Mouse (Mus musculus): ENCODE measurements around the gene Manba.

DNA sequence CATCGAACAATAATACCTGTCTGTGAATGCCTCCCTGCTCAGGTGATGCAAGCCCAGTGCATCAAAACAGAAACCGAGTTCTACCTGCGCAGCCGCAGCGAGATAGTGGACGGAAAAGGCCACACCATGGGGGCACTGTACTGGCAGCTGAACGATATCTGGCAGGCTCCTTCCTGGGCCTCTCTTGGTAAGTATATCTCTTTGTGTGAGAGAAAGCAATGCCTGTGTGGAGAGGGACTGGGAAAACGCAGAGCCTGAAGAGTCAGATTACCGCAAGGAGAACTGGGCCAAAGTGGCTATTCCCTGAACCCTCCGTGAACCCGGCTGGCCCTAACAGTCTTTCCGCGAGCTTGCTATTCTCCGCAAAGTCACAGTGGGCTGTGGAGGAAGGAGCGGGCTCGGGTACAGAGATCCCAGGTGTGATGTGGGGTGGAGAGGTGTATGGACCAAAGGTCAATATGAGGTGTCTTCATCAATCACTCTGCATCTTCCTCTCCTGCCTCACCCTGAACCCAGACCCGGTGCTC lies 77.8 kb downstream of the Manba start:
- TF ChIP-seq CTCF (IDR thresholded peaks at IDR 0.05; ENCODE audit: low read depth, low read length), result no peak
- TF ChIP-seq POLR2AphosphoS5 (IDR thresholded peaks at IDR 0.05; ENCODE audit: insufficient replicate concordance, low read depth, low read length), result no peak
- TF ChIP-seq GATA1 (IDR thresholded peaks at IDR 0.05; ENCODE audit: borderline replicate concordance, low read length), result no peak
- no peak for TF ChIP-seq TAL1 (conservative IDR thresholded peaks at IDR 0.05; ENCODE audit: low read depth, low read length)
- TF ChIP-seq GATA2 (IDR thresholded peaks at IDR 0.05; ENCODE audit: borderline replicate concordance, low read depth, low read length), result no peak
